Mouse (Mus musculus) small intestine, adult 2 months (tissue): ENCODE measurements at regions not wholly inside any gene's neighbourhood (a gene's known extent, or its start where the extent isn't known, plus 50 kb on each side); places are given as distances from the start of the nearest gene placed in this dataset.

ENCODE experiments used
- H3K27ac ChIP-seq: fragments of 200-500 bp; 2 replicates; pipeline ENCODE4 v1.5.1; 2012; ENCODE audit warnings: low read depth, low read length, control low read depth, inconsistent platforms; ENCODE audit not compliant: insufficient read depth
- H3K27me3 ChIP-seq: fragments of 200-500 bp; 2 replicates; pipeline ENCODE4 v1.6.1; 2012; ENCODE audit warnings: mild to moderate bottlenecking, moderate library complexity, low read length, inconsistent platforms; ENCODE audit not compliant: control insufficient read depth, insufficient read depth
- H3K36me3 ChIP-seq: fragments of 200-500 bp; 2 replicates; pipeline ENCODE4 v1.6.1; 2012; ENCODE audit warnings: mild to moderate bottlenecking, low read length, control low read depth, inconsistent platforms; ENCODE audit not compliant: control insufficient read depth, insufficient read depth
- H3K4me1 ChIP-seq: fragments of 200-500 bp; 2 replicates; pipeline ENCODE4 v1.6.1; 2012; ENCODE audit warnings: low read length, inconsistent platforms, mixed read lengths; ENCODE audit not compliant: control insufficient read depth, insufficient read depth, insufficient read length
- H3K4me3 ChIP-seq: fragments of 200-500 bp; 2 replicates; pipeline ENCODE4 v1.5.1; 2012; ENCODE audit warnings: low read depth, mild to moderate bottlenecking, control low read depth, inconsistent platforms, low read length, moderate library complexity
- CTCF ChIP-seq: fragments of 200-500 bp; IDR thresholded peaks from 2 replicates; pipeline ENCODE4 v1.5.1; 2012; ENCODE audit warnings: low read depth, mild to moderate bottlenecking, control low read depth, inconsistent platforms, low read length, moderate library complexity, mixed read lengths; ENCODE audit not compliant: insufficient replicate concordance, insufficient read length; ENCODE audit errors: extremely low read depth
- POLR2A ChIP-seq: fragments of 200-500 bp; IDR thresholded peaks from 2 replicates; pipeline ENCODE4 v1.6.1; 2012; ENCODE audit warnings: low read depth, mild to moderate bottlenecking, control low read depth, inconsistent platforms, low read length, moderate library complexity
- WGBS: fragments of 180-500 bp; shearing (Covaris S2); methylation state at CpG from one replicate; pipeline ENCODE4 v1.1.7; 2018; 5-methylcytosine and 5-hydroxymethylcytosine counted together

DNA sequence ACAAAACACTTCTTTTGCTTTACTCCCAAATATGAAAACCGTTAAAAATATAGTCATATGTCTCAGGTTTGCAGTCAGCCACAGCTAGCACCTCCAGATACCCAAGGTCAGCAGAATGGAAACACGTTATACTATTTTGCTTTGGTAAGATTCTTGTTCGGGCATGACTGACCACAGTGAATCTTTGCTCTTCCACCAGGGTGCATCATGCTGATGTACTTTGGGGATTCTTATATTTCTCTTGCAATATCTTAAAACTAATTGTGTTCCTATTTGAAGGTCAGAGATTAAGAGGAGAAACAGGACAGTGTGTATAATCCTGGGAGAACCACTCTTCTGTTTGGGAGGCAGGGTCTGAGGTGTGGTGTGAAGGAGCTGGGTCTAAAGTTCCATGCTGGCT, 481.7 kb downstream of the Hace1 start:
- WGBS: 68% methylated on average over 3 of the region's 3 CpGs
- no peaks in the 10 kb centered on the region for H3K4me1 ChIP-seq
- no peak overlapping the region for H3K4me3 ChIP-seq
- no peaks in the 10 kb centered on the region for H3K27me3 ChIP-seq
- TF ChIP-seq POLR2A (no peak), CTCF (no peak)
- no peak overlapping the region for H3K27ac ChIP-seq
- H3K36me3 ChIP-seq: no peaks in the 10 kb centered on the region

GRCm38 (mm10) chr10:46063831-46064230, 486.2 kb downstream of the Hace1 start:
- no peaks in the 10 kb centered on the region for H3K4me1 ChIP-seq
- WGBS: 72% methylated on average over 4 of the region's 4 CpGs
- H3K36me3 ChIP-seq: no peaks in the 10 kb centered on the region
- no peak overlapping the region for H3K4me3 ChIP-seq
- no peaks in the 10 kb centered on the region for H3K27me3 ChIP-seq
- H3K27ac ChIP-seq: no peak overlapping the region
- TF ChIP-seq POLR2A (no peak), CTCF (no peak)

GRCm38 (mm10) chr10:46070766-46071165, 493.1 kb downstream of the Hace1 start:
- WGBS: 73% methylated on average over 3 of the region's 3 CpGs
- Histone ChIP-seq H3K4me1 (no peaks in the 10 kb centered on the region), H3K4me3 (no peak overlapping the region), H3K27ac (no peak overlapping the region), H3K27me3 (no peaks in the 10 kb centered on the region), H3K36me3 (no peaks in the 10 kb centered on the region)
- TF ChIP-seq CTCF (no peak), POLR2A (no peak)

- H3K4me3 ChIP-seq: no peak overlapping the region
- no peaks in the 10 kb centered on the region for H3K27me3 ChIP-seq
- WGBS: 63% methylated on average over 8 of the region's 8 CpGs
- no peaks in the 10 kb centered on the region for H3K4me1 ChIP-seq
- no peaks in the 10 kb centered on the region for H3K36me3 ChIP-seq
- no peak for TF ChIP-seq POLR2A
- no peak for TF ChIP-seq CTCF
- no peak overlapping the region for H3K27ac ChIP-seq
Measured at GRCm38 (mm10) chr10:46071220-46071619, 493.6 kb downstream of the Hace1 start.

DNA sequence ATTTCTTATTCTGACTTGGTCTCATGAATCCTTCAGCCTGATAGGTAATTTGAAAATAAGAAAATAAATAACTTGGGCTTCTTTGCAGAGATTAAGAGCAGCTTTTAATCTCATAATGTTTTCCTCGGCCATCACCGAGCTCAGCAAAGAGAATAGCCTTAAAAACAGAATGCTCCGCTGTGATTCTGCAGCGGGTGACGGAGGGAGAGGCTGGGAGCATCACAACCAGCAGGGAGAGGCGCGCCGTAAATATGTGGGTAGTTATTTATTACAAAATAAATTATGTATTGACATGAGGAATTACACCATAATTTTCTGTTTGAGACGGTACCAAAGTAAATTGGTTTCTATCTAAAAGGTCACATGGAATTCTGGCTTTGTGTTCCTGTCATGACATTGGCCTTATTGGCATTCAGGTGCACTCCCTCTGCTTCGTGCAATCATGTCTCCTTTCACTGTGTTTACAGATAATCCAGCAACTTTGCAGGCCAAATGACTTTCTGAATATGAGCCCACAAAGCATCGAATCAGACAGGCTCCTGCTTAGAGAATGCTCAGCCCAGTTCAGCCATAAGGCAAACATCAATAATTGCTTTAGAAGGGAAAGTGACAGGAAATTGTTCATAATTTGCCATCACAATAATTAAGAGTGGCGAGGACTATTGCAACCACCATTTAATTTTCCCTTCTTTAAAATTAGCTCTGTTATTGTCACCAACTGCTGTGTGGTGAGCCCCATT, 494.4 kb downstream of the Hace1 start:
- WGBS: 73% methylated on average over 12 of the region's 12 CpGs
- no peak for TF ChIP-seq POLR2A
- no peak for TF ChIP-seq CTCF
- H3K27me3 ChIP-seq: no peaks in the 10 kb centered on the region

DNA sequence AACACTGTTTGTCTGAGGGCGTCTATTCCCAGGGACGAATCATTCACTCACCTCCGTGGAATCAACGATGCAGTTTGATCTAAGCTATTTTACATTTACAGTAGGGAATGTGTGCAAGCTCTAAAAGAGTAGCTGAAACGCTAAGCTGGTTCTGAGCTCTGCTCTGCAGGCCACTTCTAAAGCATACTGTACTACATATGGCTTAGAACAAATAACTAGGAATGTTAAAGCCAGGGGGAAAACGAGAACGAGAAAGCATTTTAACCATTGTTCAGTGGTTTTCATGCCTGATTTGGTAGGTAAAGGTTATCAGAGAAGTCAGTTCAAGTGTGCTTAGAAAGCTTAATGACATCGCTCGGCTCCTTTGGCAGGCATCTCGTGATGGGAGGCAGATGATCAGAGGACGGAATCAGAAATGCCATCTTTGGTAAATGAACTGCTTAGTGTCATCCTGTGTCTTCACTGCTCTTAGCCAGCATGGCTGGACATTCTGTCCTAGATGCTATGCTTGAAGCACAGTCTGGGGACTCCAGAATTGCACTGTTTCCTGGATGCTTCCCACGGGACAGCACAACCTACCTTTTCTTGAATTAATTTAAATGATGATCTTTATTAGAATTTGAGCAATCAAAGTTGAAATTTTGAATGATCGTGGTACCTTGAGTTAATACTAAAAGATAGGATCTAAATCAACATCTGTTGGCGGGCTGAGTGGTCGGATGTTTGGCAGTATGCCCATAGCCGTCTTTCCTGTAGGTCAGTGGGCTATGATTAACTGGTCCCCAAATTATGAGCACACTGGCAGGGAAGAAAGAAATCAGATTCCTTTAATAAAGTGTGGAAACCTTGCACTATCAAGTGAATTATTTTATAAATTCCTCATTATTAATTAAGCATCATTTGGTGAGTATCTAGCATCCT, 495.2 kb downstream of the Hace1 start:
- H3K4me1 ChIP-seq: no peaks in the 10 kb centered on the region
- H3K27me3 ChIP-seq: no peaks in the 10 kb centered on the region
- no peak for TF ChIP-seq CTCF
- TF ChIP-seq POLR2A: no peak
- no peak overlapping the region for H3K4me3 ChIP-seq
- H3K36me3 ChIP-seq: no peaks in the 10 kb centered on the region
- H3K27ac ChIP-seq: no peak overlapping the region
- 77% methylated on average over 16 of the region's 16 CpGs for WGBS

More for the DNA sequence above, 494.4 kb downstream of the Hace1 start:
- H3K4me1 ChIP-seq: no peaks in the 10 kb centered on the region
- H3K4me3 ChIP-seq: no peak overlapping the region
- H3K27ac ChIP-seq: no peak overlapping the region
- no peaks in the 10 kb centered on the region for H3K36me3 ChIP-seq

DNA sequence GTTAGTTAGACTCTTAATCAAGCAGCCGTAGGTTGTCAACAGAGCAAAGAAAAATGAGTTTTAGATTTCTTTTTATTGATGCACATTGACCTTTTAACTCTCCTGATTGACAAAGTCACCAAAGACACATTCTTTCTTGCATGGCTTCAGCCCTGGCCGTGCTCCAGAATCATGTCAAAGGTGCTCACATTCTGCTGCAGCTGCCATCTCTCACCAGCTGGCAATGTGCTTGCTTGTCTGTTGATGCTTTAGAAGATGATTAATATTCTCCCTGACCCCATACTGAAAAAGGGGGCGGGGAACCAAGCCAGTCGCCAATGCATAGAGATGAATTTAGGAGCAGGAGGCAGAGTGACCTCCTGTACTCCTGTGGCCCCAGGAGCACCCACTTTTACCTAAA, 510.1 kb downstream of the Hace1 start:
- TF ChIP-seq CTCF: no peak
- no peak for TF ChIP-seq POLR2A
- Histone ChIP-seq H3K4me1 (no peaks in the 10 kb centered on the region), H3K4me3 (no peak overlapping the region), H3K27ac (no peak overlapping the region), H3K27me3 (no peaks in the 10 kb centered on the region), H3K36me3 (no peaks in the 10 kb centered on the region)
- WGBS: 35% methylated on average over 4 of the region's 4 CpGs

DNA sequence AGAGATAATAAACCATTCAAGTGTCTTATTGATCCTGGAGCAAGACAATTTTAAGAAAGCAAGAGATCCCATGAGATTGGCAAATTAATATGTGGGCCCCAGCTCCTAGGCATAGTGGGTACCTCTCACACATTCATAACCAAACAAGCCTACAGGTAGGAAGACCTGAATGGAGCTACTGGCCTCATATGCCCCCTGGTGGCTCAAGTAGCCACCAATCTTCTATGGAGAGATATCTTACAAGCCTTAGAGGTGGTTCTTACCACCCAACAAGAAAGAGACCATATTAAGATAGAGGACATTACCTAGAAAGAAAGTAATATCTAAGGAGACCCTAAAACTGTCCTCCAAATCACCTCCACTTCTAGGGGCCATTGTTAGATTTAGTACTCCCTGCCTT, 523.2 kb downstream of the Hace1 start:
- Histone ChIP-seq H3K4me1 (no peaks in the 10 kb centered on the region), H3K27me3 (no peaks in the 10 kb centered on the region), H3K27ac (no peak overlapping the region), H3K36me3 (no peaks in the 10 kb centered on the region), H3K4me3 (no peak overlapping the region)
- no peak for TF ChIP-seq CTCF
